Mouse (Mus musculus) hindbrain, embryonic 14.5 days (tissue): ENCODE measurements at regions not wholly inside any gene's neighbourhood (a gene's known extent, or its start where the extent isn't known, plus 50 kb on each side); places are given as distances from the start of the nearest gene placed in this dataset.

Experiments
- ATAC-seq: fragments of 200-750 bp; cut with Nextera tagmentation; 2 replicates; pipeline ENCODE4 v1.8.0; 2017; ENCODE audit warnings: moderate number of reproducible peaks, mild to moderate bottlenecking, moderate TSS enrichment, moderate library complexity; ENCODE audit not compliant: low FRiP score
- DNase-seq: peaks from one replicate; pipeline ENCODE4 v3.0.0-alpha.2; 2015; ENCODE audit warnings: low spot score
- H3K27ac ChIP-seq: fragments of 300-500 bp; sonication (generic); 2 replicates; pipeline ENCODE4 v1.5.1; 2014; ENCODE audit warnings: mild to moderate bottlenecking, moderate library complexity
- H3K27me3 ChIP-seq: fragments of 300-500 bp; sonication (generic); 2 replicates; pipeline ENCODE4 v1.6.1; 2014; ENCODE audit warnings: mild to moderate bottlenecking, low read length, mixed read lengths; ENCODE audit not compliant: control insufficient read depth, insufficient read depth
- H3K36me3 ChIP-seq: fragments of 300-500 bp; sonication (generic); replicated peaks from 2 replicates; pipeline ENCODE4 v1.6.1; 2014; ENCODE audit not compliant: control insufficient read depth, insufficient read depth
- H3K4me1 ChIP-seq: fragments of 300-500 bp; sonication (generic); replicated peaks from 2 replicates; pipeline ENCODE4 v1.6.1; 2014; ENCODE audit warnings: antibody characterized with exemption, low read length, mixed read lengths; ENCODE audit not compliant: control insufficient read depth, insufficient read depth
- H3K4me2 ChIP-seq: fragments of 300-500 bp; sonication (generic); replicated peaks from 2 replicates; pipeline ENCODE4 v1.6.1; 2014; ENCODE audit warnings: mild to moderate bottlenecking, moderate library complexity
- H3K4me3 ChIP-seq: fragments of 300-500 bp; sonication (generic); replicated peaks from 2 replicates; pipeline ENCODE4 v1.5.1; 2014; ENCODE audit warnings: mild to moderate bottlenecking, low read length
- H3K9ac ChIP-seq: fragments of 300-500 bp; sonication (generic); 2 replicates; pipeline ENCODE4 v1.6.1; 2014
- H3K9me3 ChIP-seq: fragments of 300-500 bp; sonication (generic); 2 replicates; pipeline ENCODE4 v1.6.1; 2016; ENCODE audit warnings: low read length; ENCODE audit not compliant: control insufficient read depth
- WGBS: fragments of 180-500 bp; shearing (Covaris S2); extraction: QIAGEN DNeasy Blood & Tissue Kit; methylation state at CpG from one replicate; pipeline ENCODE4 v1.1.7; 2014; 5-methylcytosine and 5-hydroxymethylcytosine counted together

GRCm38 (mm10) chr4:56364594-56364993 lies 375.3 kb upstream of the Gm26657 start:
- H3K4me2 ChIP-seq, result no peak overlapping the region
- no peaks in the 10 kb centered on the region for H3K9me3 ChIP-seq
- H3K27ac ChIP-seq, result no peak overlapping the region
- no peaks in the 10 kb centered on the region for H3K36me3 ChIP-seq
- WGBS, result 82% methylated on average over 6 of the region's 6 CpGs
- H3K27me3 ChIP-seq, result no peaks in the 10 kb centered on the region
- no peaks in the 10 kb centered on the region for H3K4me1 ChIP-seq
- H3K9ac ChIP-seq, result no peak overlapping the region
- ATAC-seq (no peak), DNase-seq (no peak)
- no peak overlapping the region for H3K4me3 ChIP-seq

- Histone ChIP-seq H3K9me3 (no peaks in the 10 kb centered on the region), H3K4me2 (no peak overlapping the region), H3K9ac (no peak overlapping the region), H3K4me1 (no peaks in the 10 kb centered on the region), H3K27me3 (no peaks in the 10 kb centered on the region), H3K27ac (no peak overlapping the region), H3K36me3 (no peaks in the 10 kb centered on the region), H3K4me3 (no peak overlapping the region)
- peak; percentile 65 for DNase-seq
- ATAC-seq, result no peak
- 54% methylated on average over 6 of the region's 6 CpGs for WGBS
Measured at GRCm38 (mm10) chr4:56362121-56362520, 377.7 kb upstream of the Gm26657 start.

GRCm38 (mm10) chr4:56349216-56349615 lies 390.7 kb upstream of the Gm26657 start:
- Histone ChIP-seq H3K4me2 (no peak overlapping the region), H3K4me1 (no peaks in the 10 kb centered on the region), H3K9me3 (no peaks in the 10 kb centered on the region), H3K4me3 (no peak overlapping the region), H3K9ac (no peak overlapping the region), H3K27me3 (no peaks in the 10 kb centered on the region), H3K36me3 (no peaks in the 10 kb centered on the region), H3K27ac (no peak overlapping the region)
- ATAC-seq, result no peak
- WGBS, result 81% methylated on average over 5 of the region's 5 CpGs
- no peak for DNase-seq

GRCm38 (mm10) chr4:56325156-56325555 lies 414.7 kb upstream of the Gm26657 start:
- Histone ChIP-seq H3K4me1 (no peaks in the 10 kb centered on the region), H3K27me3 (no peaks in the 10 kb centered on the region), H3K36me3 (no peaks in the 10 kb centered on the region), H3K9me3 (no peaks in the 10 kb centered on the region), H3K4me2 (no peak overlapping the region), H3K4me3 (no peak overlapping the region), H3K9ac (no peak overlapping the region), H3K27ac (no peak overlapping the region)
- ATAC-seq (no peak), DNase-seq (no peak)
- 86% methylated on average over 5 of the region's 5 CpGs for WGBS

- DNase-seq, result no peak
- Histone ChIP-seq H3K27ac (no peak overlapping the region), H3K36me3 (no peaks in the 10 kb centered on the region), H3K9me3 (no peaks in the 10 kb centered on the region), H3K4me3 (no peak overlapping the region), H3K9ac (no peak overlapping the region), H3K4me2 (no peak overlapping the region), H3K4me1 (no peaks in the 10 kb centered on the region), H3K27me3 (no peaks in the 10 kb centered on the region)
- ATAC-seq, result no peak
- 91% methylated on average over 4 of the region's 4 CpGs for whole genome bisulfite sequencing
Measured at GRCm38 (mm10) chr4:56319134-56319533, 420.7 kb upstream of the Gm26657 start.

GRCm38 (mm10) chr4:56305664-56306330 lies 434.1 kb upstream of the Gm26657 start:
- no peak overlapping the region for H3K4me3 ChIP-seq
- H3K36me3 ChIP-seq, result no peaks in the 10 kb centered on the region
- H3K9me3 ChIP-seq, result no peaks in the 10 kb centered on the region
- no peak overlapping the region for H3K4me2 ChIP-seq
- H3K27ac ChIP-seq, result no peak overlapping the region
- no peaks in the 10 kb centered on the region for H3K27me3 ChIP-seq
- DNase-seq (no peak), ATAC-seq (no peak)
- no peak overlapping the region for H3K9ac ChIP-seq
- H3K4me1 ChIP-seq, result no peaks in the 10 kb centered on the region
- WGBS, result 85% methylated on average over 6 of the region's 6 CpGs

- 41% methylated on average over 2 of the region's 2 CpGs for WGBS
- H3K4me2 ChIP-seq, result no peak overlapping the region
- no peak for DNase-seq
Measured at GRCm38 (mm10) chr4:56304275-56304674, 435.6 kb upstream of the Gm26657 start.

GRCm38 (mm10) chr4:56287980-56288379 lies 451.9 kb upstream of the Gm26657 start:
- Histone ChIP-seq H3K4me3 (no peak overlapping the region), H3K27ac (no peak overlapping the region), H3K4me1 (no peaks in the 10 kb centered on the region), H3K4me2 (no peak overlapping the region), H3K27me3 (no peaks in the 10 kb centered on the region), H3K36me3 (no peaks in the 10 kb centered on the region), H3K9ac (no peak overlapping the region), H3K9me3 (no peaks in the 10 kb centered on the region)
- WGBS, result 90% methylated on average over 2 of the region's 2 CpGs
- ATAC-seq (no peak), DNase-seq (no peak)

More at GRCm38 (mm10) chr4:56304275-56304674, 435.6 kb upstream of the Gm26657 start:
- no peaks in the 10 kb centered on the region for H3K36me3 ChIP-seq
- H3K9ac ChIP-seq, result no peak overlapping the region
- H3K4me3 ChIP-seq, result no peak overlapping the region
- no peak overlapping the region for H3K27ac ChIP-seq
- no peaks in the 10 kb centered on the region for H3K4me1 ChIP-seq
- no peaks in the 10 kb centered on the region for H3K9me3 ChIP-seq
- no peak for ATAC-seq
- H3K27me3 ChIP-seq, result no peaks in the 10 kb centered on the region

- H3K27ac ChIP-seq, result no peak overlapping the region
- H3K4me3 ChIP-seq, result no peak overlapping the region
- no peaks in the 10 kb centered on the region for H3K27me3 ChIP-seq
- H3K4me2 ChIP-seq, result no peak overlapping the region
- WGBS, result 73% methylated on average over 2 of the region's 2 CpGs
- H3K4me1 ChIP-seq, result no peaks in the 10 kb centered on the region
- H3K9ac ChIP-seq, result no peak overlapping the region
- H3K9me3 ChIP-seq, result no peaks in the 10 kb centered on the region
- DNase-seq, result no peak
- H3K36me3 ChIP-seq, result no peaks in the 10 kb centered on the region
- ATAC-seq, result no peak
Measured at GRCm38 (mm10) chr4:56284490-56284889, 455.4 kb upstream of the Gm26657 start.

- DNase-seq (no peak), ATAC-seq (no peak; the same call in 1 of the 2 replicates)
- 76% methylated on average over 3 of the region's 3 CpGs for WGBS
- Histone ChIP-seq H3K36me3 (no peaks in the 10 kb centered on the region), H3K9ac (no peak overlapping the region), H3K27ac (no peak overlapping the region), H3K27me3 (no peaks in the 10 kb centered on the region), H3K4me1 (no peaks in the 10 kb centered on the region), H3K9me3 (no peaks in the 10 kb centered on the region), H3K4me3 (no peak overlapping the region), H3K4me2 (no peak overlapping the region)
Measured at GRCm38 (mm10) chr4:56275836-56276235, 464.0 kb upstream of the Gm26657 start.
